Mouse (Mus musculus): ENCODE measurements around the gene Rnase9. TPM values are rescaled to one million over a fixed set of nuclear protein-coding genes. Genes with fewer than 3 reads are reported as not detected.

Gene Rnase9
- polyA plus RNA-seq, 1 experiment from 2014 or later: not detected

GRCm38 (mm10) chr14:51047846-51048245 lies 6.2 kb upstream of the Rnase9 start:
- WGBS: 34% methylated on average over 5 of the region's 5 CpGs
- Histone ChIP-seq H3K27ac (replicated peaks in 1 of 2; ENCODE audit: control insufficient read depth in 1 of 2, insufficient read depth in 1 of 2, low read depth in 2 of 2, low read length in 2 of 2) (no peak overlapping the region), H3K4me2 (ENCODE audit: low read length) (no peak overlapping the region), H3K36me3 (ENCODE audit: control insufficient read depth, insufficient read depth, low read length) (no peaks in the 10 kb centered on the region), H3K27me3 (ENCODE audit: control insufficient read depth, insufficient read depth, low read length) (no peaks in the 10 kb centered on the region), H3K9me3 (ENCODE audit: control insufficient read depth, low read length) (no peaks in the 10 kb centered on the region), H3K9ac (ENCODE audit: low read length) (no peak overlapping the region), H3K4me3 (ENCODE audit: control insufficient read depth in 1 of 2, insufficient read depth in 1 of 2, low read depth in 1 of 2, low read length in 2 of 2) (no peak overlapping the region), H3K4me1 (ENCODE audit: control insufficient read depth in 2 of 2, insufficient read depth in 2 of 2, low read length in 2 of 2) (no peaks in the 10 kb centered on the region; a peak in 1 of 4 replicates)
- no peak for ATAC-seq (ENCODE audit: insufficient number of reproducible peaks, insufficient read depth, low FRiP score, low read depth)

- no peaks in the 10 kb centered on the region for H3K27me3 ChIP-seq (ENCODE audit: control insufficient read depth, insufficient read depth, low read length)
- ATAC-seq (ENCODE audit: insufficient number of reproducible peaks, insufficient read depth, low FRiP score, low read depth): no peak
- no peak overlapping the region for H3K27ac ChIP-seq (replicated peaks in 1 of 2; ENCODE audit: control insufficient read depth in 1 of 2, insufficient read depth in 1 of 2, low read depth in 2 of 2, low read length in 2 of 2)
- no peak overlapping the region for H3K4me2 ChIP-seq (ENCODE audit: low read length)
- no peaks in the 10 kb centered on the region for H3K9me3 ChIP-seq (ENCODE audit: control insufficient read depth, low read length)
- no peaks in the 10 kb centered on the region for H3K36me3 ChIP-seq (ENCODE audit: control insufficient read depth, insufficient read depth, low read length)
- peaks cover 5 to 10% of the 10 kb centered on the region in 2 experiments; a peak in 3 of 4 replicates for H3K4me1 ChIP-seq (ENCODE audit: control insufficient read depth in 2 of 2, insufficient read depth in 2 of 2, low read length in 2 of 2)
- 82% methylated on average over 4 of the region's 4 CpGs for WGBS
- no peak overlapping the region for H3K9ac ChIP-seq (ENCODE audit: low read length)
- no peak overlapping the region for H3K4me3 ChIP-seq (ENCODE audit: control insufficient read depth in 1 of 2, insufficient read depth in 1 of 2, low read depth in 1 of 2, low read length in 2 of 2)
Observed at GRCm38 (mm10) chr14:51036214-51036613, 5.5 kb downstream of the Rnase9 start.

GRCm38 (mm10) chr14:51035206-51035605 lies 6.5 kb downstream of the Rnase9 start:
- no peaks in the 10 kb centered on the region for H3K36me3 ChIP-seq (ENCODE audit: control insufficient read depth, insufficient read depth, low read length)
- no peaks in the 10 kb centered on the region for H3K27me3 ChIP-seq (ENCODE audit: control insufficient read depth, insufficient read depth, low read length)
- H3K4me2 ChIP-seq (ENCODE audit: low read length): no peak overlapping the region
- H3K9me3 ChIP-seq (ENCODE audit: control insufficient read depth, low read length): no peaks in the 10 kb centered on the region
- peaks cover 5 to 6% of the 10 kb centered on the region in 2 experiments; a peak in 3 of 4 replicates for H3K4me1 ChIP-seq (ENCODE audit: control insufficient read depth in 2 of 2, insufficient read depth in 2 of 2, low read length in 2 of 2)
- no peak overlapping the region for H3K9ac ChIP-seq (ENCODE audit: low read length)
- ATAC-seq (ENCODE audit: insufficient number of reproducible peaks, insufficient read depth, low FRiP score, low read depth): no peak
- no peak overlapping the region for H3K4me3 ChIP-seq (ENCODE audit: control insufficient read depth in 1 of 2, insufficient read depth in 1 of 2, low read depth in 1 of 2, low read length in 2 of 2)
- WGBS: 44% methylated on average over 1 of the region's 1 CpGs
- H3K27ac ChIP-seq (replicated peaks in 1 of 2; ENCODE audit: control insufficient read depth in 1 of 2, insufficient read depth in 1 of 2, low read depth in 2 of 2, low read length in 2 of 2): no peak overlapping the region

- ATAC-seq (ENCODE audit: insufficient number of reproducible peaks, insufficient read depth, low FRiP score, low read depth): no peak
- no peak overlapping the region for H3K9ac ChIP-seq (ENCODE audit: low read length)
- 59% methylated on average over 3 of the region's 3 CpGs for WGBS
Observed at GRCm38 (mm10) chr14:51027387-51028155, 14.1 kb downstream of the Rnase9 start.

GRCm38 (mm10) chr14:51026391-51027133 lies 15.1 kb downstream of the Rnase9 start:
- no peaks in the 10 kb centered on the region for H3K4me1 ChIP-seq (ENCODE audit: control insufficient read depth in 2 of 2, insufficient read depth in 2 of 2, low read length in 2 of 2)
- WGBS: 37% methylated on average over 5 of the region's 5 CpGs
- no peak overlapping the region for H3K4me2 ChIP-seq (ENCODE audit: low read length)
- no peaks in the 10 kb centered on the region for H3K9me3 ChIP-seq (ENCODE audit: control insufficient read depth, low read length)
- no peak overlapping the region for H3K27ac ChIP-seq (replicated peaks in 1 of 2; ENCODE audit: control insufficient read depth in 1 of 2, insufficient read depth in 1 of 2, low read depth in 2 of 2, low read length in 2 of 2)
- H3K9ac ChIP-seq (ENCODE audit: low read length): no peak overlapping the region
- ATAC-seq (ENCODE audit: insufficient number of reproducible peaks, insufficient read depth, low FRiP score, low read depth): no peak
- H3K36me3 ChIP-seq (ENCODE audit: control insufficient read depth, insufficient read depth, low read length): no peaks in the 10 kb centered on the region
- no peak overlapping the region for H3K4me3 ChIP-seq (ENCODE audit: control insufficient read depth in 1 of 2, insufficient read depth in 1 of 2, low read depth in 1 of 2, low read length in 2 of 2)
- no peaks in the 10 kb centered on the region for H3K27me3 ChIP-seq (ENCODE audit: control insufficient read depth, insufficient read depth, low read length)

More at GRCm38 (mm10) chr14:51027387-51028155, 14.1 kb downstream of the Rnase9 start:
- Histone ChIP-seq H3K27ac (replicated peaks in 1 of 2; ENCODE audit: control insufficient read depth in 1 of 2, insufficient read depth in 1 of 2, low read depth in 2 of 2, low read length in 2 of 2) (no peak overlapping the region), H3K4me3 (ENCODE audit: control insufficient read depth in 1 of 2, insufficient read depth in 1 of 2, low read depth in 1 of 2, low read length in 2 of 2) (no peak overlapping the region), H3K27me3 (ENCODE audit: control insufficient read depth, insufficient read depth, low read length) (no peaks in the 10 kb centered on the region), H3K9me3 (ENCODE audit: control insufficient read depth, low read length) (no peaks in the 10 kb centered on the region), H3K4me2 (ENCODE audit: low read length) (no peak overlapping the region), H3K4me1 (ENCODE audit: control insufficient read depth in 2 of 2, insufficient read depth in 2 of 2, low read length in 2 of 2) (no peaks in the 10 kb centered on the region), H3K36me3 (ENCODE audit: control insufficient read depth, insufficient read depth, low read length) (no peaks in the 10 kb centered on the region)

- no peaks in the 10 kb centered on the region for H3K36me3 ChIP-seq (ENCODE audit: control insufficient read depth, insufficient read depth, low read length)
- no peaks in the 10 kb centered on the region for H3K4me1 ChIP-seq (ENCODE audit: control insufficient read depth in 2 of 2, insufficient read depth in 2 of 2, low read length in 2 of 2)
- H3K4me3 ChIP-seq (ENCODE audit: control insufficient read depth in 1 of 2, insufficient read depth in 1 of 2, low read depth in 1 of 2, low read length in 2 of 2): no peak overlapping the region
- ATAC-seq (ENCODE audit: insufficient number of reproducible peaks, insufficient read depth, low FRiP score, low read depth): no peak
- no peaks in the 10 kb centered on the region for H3K27me3 ChIP-seq (ENCODE audit: control insufficient read depth, insufficient read depth, low read length)
- H3K9me3 ChIP-seq (ENCODE audit: control insufficient read depth, low read length): peaks cover 5% of the 10 kb centered on the region
- WGBS: 72% methylated on average over 1 of the region's 1 CpGs
- no peak overlapping the region for H3K27ac ChIP-seq (replicated peaks in 1 of 2; ENCODE audit: control insufficient read depth in 1 of 2, insufficient read depth in 1 of 2, low read depth in 2 of 2, low read length in 2 of 2)
- no peak overlapping the region for H3K4me2 ChIP-seq (ENCODE audit: low read length)
- H3K9ac ChIP-seq (ENCODE audit: low read length): no peak overlapping the region
Observed at GRCm38 (mm10) chr14:51024820-51025219, 16.8 kb downstream of the Rnase9 start.

- no peak overlapping the region for H3K27ac ChIP-seq (replicated peaks in 1 of 2; ENCODE audit: control insufficient read depth in 1 of 2, insufficient read depth in 1 of 2, low read depth in 2 of 2, low read length in 2 of 2)
- WGBS: 76% methylated on average over 4 of the region's 4 CpGs
- no peak overlapping the region for H3K4me2 ChIP-seq (ENCODE audit: low read length)
- peaks cover 7% of the 10 kb centered on the region for H3K9me3 ChIP-seq (ENCODE audit: control insufficient read depth, low read length)
- ATAC-seq (ENCODE audit: insufficient number of reproducible peaks, insufficient read depth, low FRiP score, low read depth): no peak
- H3K4me1 ChIP-seq (ENCODE audit: control insufficient read depth in 2 of 2, insufficient read depth in 2 of 2, low read length in 2 of 2): no peaks in the 10 kb centered on the region
- H3K27me3 ChIP-seq (ENCODE audit: control insufficient read depth, insufficient read depth, low read length): no peaks in the 10 kb centered on the region
- H3K4me3 ChIP-seq (ENCODE audit: control insufficient read depth in 1 of 2, insufficient read depth in 1 of 2, low read depth in 1 of 2, low read length in 2 of 2): no peak overlapping the region
- no peak overlapping the region for H3K9ac ChIP-seq (ENCODE audit: low read length)
- H3K36me3 ChIP-seq (ENCODE audit: control insufficient read depth, insufficient read depth, low read length): no peaks in the 10 kb centered on the region
Observed at GRCm38 (mm10) chr14:51023457-51023856, 18.2 kb downstream of the Rnase9 start.
